Mouse (Mus musculus) thymus, postnatal 14 days (tissue): ENCODE data around the gene Abcc9.
A peak's percentile ranks its signal among the peaks of the same experiment; 100 is the strongest.

ENCODE experiments used
- DNase-seq: peaks from one replicate; pipeline ENCODE4 v3.0.0; 2021

Abcc9 gene

GRCm38 (mm10) chr6:142542800-142543175, 159.3 kb downstream of the Abcc9 start:
- DNase-seq: no peak

DNA sequence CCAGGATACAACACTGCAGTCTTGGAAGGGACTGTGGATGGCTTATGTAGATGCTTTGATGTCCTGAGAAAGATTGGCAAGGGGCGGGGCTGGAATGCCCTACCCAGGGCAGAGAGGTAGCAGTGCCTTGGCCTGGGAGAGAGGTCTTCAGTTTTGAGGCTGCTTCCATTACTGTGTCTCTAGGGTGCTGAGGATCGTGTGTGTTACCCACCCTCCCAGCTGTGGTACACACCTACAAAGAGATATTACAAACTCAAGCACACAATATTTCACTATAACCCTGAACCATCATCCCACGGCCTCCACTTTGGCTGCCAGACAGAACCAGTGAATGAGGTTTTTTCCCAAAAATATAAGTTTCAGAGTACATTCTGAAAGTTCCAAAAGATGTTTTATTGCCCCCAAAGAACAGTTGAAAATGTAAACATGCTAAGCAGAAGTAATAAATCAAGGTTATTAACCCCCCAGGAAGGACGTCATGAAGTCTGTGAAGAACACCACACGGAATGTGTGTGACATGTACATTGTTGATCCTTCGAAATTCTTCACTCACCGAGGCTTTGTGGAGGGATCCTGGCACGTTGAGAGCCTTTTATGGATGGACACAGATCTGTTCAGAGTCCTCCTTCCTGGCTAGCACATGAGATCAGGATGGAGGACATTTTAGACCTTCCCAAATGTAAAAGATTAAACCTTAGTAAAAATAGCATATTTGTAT, 159.9 kb downstream of the Abcc9 start:
- DNase-seq: no peak

DNA sequence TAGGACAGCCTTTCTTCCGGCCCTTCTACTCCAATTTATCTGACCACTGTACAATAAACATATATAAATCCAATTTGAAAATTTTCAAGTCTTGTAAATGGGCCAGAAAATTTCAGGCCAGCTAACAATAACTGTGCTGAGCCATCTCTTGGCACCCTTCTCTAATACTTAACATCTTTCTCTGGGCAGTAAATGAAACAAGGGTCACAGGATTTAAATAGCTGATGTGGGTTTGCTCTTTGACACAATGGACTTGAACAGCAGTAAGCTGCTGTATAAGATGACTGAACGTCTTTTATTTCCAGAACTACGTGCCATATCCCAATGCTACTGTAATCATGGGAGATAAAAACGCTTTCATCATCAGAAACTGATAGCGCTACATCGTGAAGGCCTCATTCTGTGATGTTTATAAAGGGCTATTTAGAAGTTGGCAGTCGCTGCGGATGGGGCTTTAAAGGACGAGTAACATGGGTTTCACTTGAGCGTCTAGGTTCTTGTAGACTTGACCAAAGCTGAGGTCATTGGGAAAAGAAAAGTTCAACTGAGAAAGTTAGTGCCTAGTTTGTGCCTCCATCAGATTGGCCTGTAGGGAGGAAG, 161.5 kb downstream of the Abcc9 start:
- DNase-seq: no peak

DNA sequence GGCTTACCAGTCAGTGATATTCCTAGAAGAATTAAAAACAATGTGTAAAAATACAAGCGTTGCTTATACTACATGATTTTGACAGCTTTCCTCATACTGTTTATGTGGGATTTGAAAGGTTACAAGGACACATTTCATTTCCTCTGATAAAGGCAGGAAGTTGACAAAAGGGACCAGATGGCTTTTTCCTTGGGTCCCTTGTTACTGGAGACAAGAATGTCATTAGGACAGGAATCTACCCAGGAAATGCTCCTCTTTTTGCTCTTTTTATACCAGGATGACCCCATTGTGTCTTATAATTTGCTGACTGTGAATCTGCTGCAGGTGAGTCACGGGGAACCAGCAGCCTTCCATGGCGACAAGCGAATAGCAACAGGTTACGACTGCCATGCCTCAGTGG, 162.0 kb downstream of the Abcc9 start:
- DNase-seq: no peak

- peak; percentile 81 for DNase-seq
Measured at GRCm38 (mm10) chr6:142538503-142538902, 163.6 kb downstream of the Abcc9 start.
